Mouse (Mus musculus): ENCODE measurements around the gene Arhgap42. TPM values are rescaled to one million over a fixed set of nuclear protein-coding genes. Genes with fewer than 3 reads are reported as not detected.

Arhgap42 gene
- polyA plus RNA-seq, 1 experiment from 2014 or later, result 13.9 TPM

GRCm38 (mm10) chr9:9207251-9207650 lies 31.6 kb downstream of the Arhgap42 start:
- ATAC-seq (replicated peaks; ENCODE audit: insufficient number of reproducible peaks, insufficient read depth, low FRiP score, low read depth), result no peak
- H3K36me3 ChIP-seq, result no peaks in the 10 kb centered on the region
- H3K4me3 ChIP-seq, result no peak overlapping the region
- no peak overlapping the region for H3K4me2 ChIP-seq
- no peaks in the 10 kb centered on the region for H3K27me3 ChIP-seq
- WGBS, result 68% methylated on average over 4 of the region's 4 CpGs
- no peaks in the 10 kb centered on the region for H3K4me1 ChIP-seq (replicated peaks)
- no peak overlapping the region for H3K27ac ChIP-seq
- H3K9me3 ChIP-seq (replicated peaks), result no peaks in the 10 kb centered on the region
- H3K9ac ChIP-seq, result no peak overlapping the region

- Histone ChIP-seq H3K4me3 (no peak overlapping the region), H3K9ac (no peak overlapping the region), H3K27ac (no peak overlapping the region), H3K27me3 (no peaks in the 10 kb centered on the region), H3K36me3 (no peaks in the 10 kb centered on the region), H3K4me2 (no peak overlapping the region), H3K9me3 (replicated peaks) (no peaks in the 10 kb centered on the region), H3K4me1 (replicated peaks) (no peaks in the 10 kb centered on the region; the same call in 1 of the 2 replicates)
- WGBS, result 46% methylated on average over 8 of the region's 8 CpGs
- no peak for ATAC-seq (replicated peaks; ENCODE audit: insufficient number of reproducible peaks, insufficient read depth, low FRiP score, low read depth)
Measured at GRCm38 (mm10) chr9:9200827-9201388, 38.0 kb downstream of the Arhgap42 start.

- ATAC-seq (replicated peaks; ENCODE audit: insufficient number of reproducible peaks, insufficient read depth, low FRiP score, low read depth), result no peak
- no peaks in the 10 kb centered on the region; the same call in 1 of the 2 replicates for H3K4me1 ChIP-seq (replicated peaks)
- no peaks in the 10 kb centered on the region for H3K27me3 ChIP-seq
- no peaks in the 10 kb centered on the region for H3K36me3 ChIP-seq
- H3K9ac ChIP-seq, result no peak overlapping the region
- H3K4me3 ChIP-seq, result no peak overlapping the region
- H3K27ac ChIP-seq, result no peak overlapping the region
- no peak overlapping the region for H3K4me2 ChIP-seq
- 52% methylated on average over 8 of the region's 8 CpGs for WGBS
- H3K9me3 ChIP-seq (replicated peaks), result no peaks in the 10 kb centered on the region
Measured at GRCm38 (mm10) chr9:9199170-9199841, 39.6 kb downstream of the Arhgap42 start.

GRCm38 (mm10) chr9:9198645-9199044 lies 40.3 kb downstream of the Arhgap42 start:
- no peaks in the 10 kb centered on the region for H3K36me3 ChIP-seq
- no peak overlapping the region for H3K4me3 ChIP-seq
- no peak overlapping the region for H3K9ac ChIP-seq
- H3K9me3 ChIP-seq (replicated peaks), result no peaks in the 10 kb centered on the region
- H3K4me2 ChIP-seq, result no peak overlapping the region
- 41% methylated on average over 3 of the region's 3 CpGs for WGBS
- H3K4me1 ChIP-seq (replicated peaks), result no peaks in the 10 kb centered on the region; the same call in 1 of the 2 replicates
- no peak for ATAC-seq (replicated peaks; ENCODE audit: insufficient number of reproducible peaks, insufficient read depth, low FRiP score, low read depth)
- H3K27ac ChIP-seq, result no peak overlapping the region
- no peaks in the 10 kb centered on the region for H3K27me3 ChIP-seq

- no peak overlapping the region for H3K4me3 ChIP-seq
- ATAC-seq (replicated peaks; ENCODE audit: insufficient number of reproducible peaks, insufficient read depth, low FRiP score, low read depth), result no peak
- no peaks in the 10 kb centered on the region; the same call in 1 of the 2 replicates for H3K4me1 ChIP-seq (replicated peaks)
- H3K27me3 ChIP-seq, result no peaks in the 10 kb centered on the region
- H3K4me2 ChIP-seq, result no peak overlapping the region
- H3K9ac ChIP-seq, result no peak overlapping the region
- no peaks in the 10 kb centered on the region for H3K36me3 ChIP-seq
- H3K27ac ChIP-seq, result no peak overlapping the region
- H3K9me3 ChIP-seq (replicated peaks), result no peaks in the 10 kb centered on the region
Measured at GRCm38 (mm10) chr9:9196046-9196445, 42.9 kb downstream of the Arhgap42 start.

GRCm38 (mm10) chr9:9194496-9194895 lies 44.4 kb downstream of the Arhgap42 start:
- Histone ChIP-seq H3K36me3 (no peaks in the 10 kb centered on the region), H3K9me3 (replicated peaks) (no peaks in the 10 kb centered on the region), H3K27ac (no peak overlapping the region), H3K4me1 (replicated peaks) (no peaks in the 10 kb centered on the region), H3K27me3 (no peaks in the 10 kb centered on the region), H3K4me2 (no peak overlapping the region), H3K9ac (no peak overlapping the region), H3K4me3 (no peak overlapping the region)
- 58% methylated on average over 1 of the region's 1 CpGs for WGBS
- no peak for ATAC-seq (replicated peaks; ENCODE audit: insufficient number of reproducible peaks, insufficient read depth, low FRiP score, low read depth)

- Histone ChIP-seq H3K27ac (no peak overlapping the region), H3K36me3 (no peaks in the 10 kb centered on the region), H3K4me3 (no peak overlapping the region), H3K27me3 (no peaks in the 10 kb centered on the region), H3K4me2 (no peak overlapping the region), H3K9me3 (replicated peaks) (no peaks in the 10 kb centered on the region), H3K9ac (no peak overlapping the region), H3K4me1 (replicated peaks) (no peaks in the 10 kb centered on the region)
- no peak for ATAC-seq (replicated peaks; ENCODE audit: insufficient number of reproducible peaks, insufficient read depth, low FRiP score, low read depth)
- WGBS, result 67% methylated on average over 4 of the region's 4 CpGs
Measured at GRCm38 (mm10) chr9:9192716-9193115, 46.2 kb downstream of the Arhgap42 start.

- ATAC-seq (replicated peaks; ENCODE audit: insufficient number of reproducible peaks, insufficient read depth, low FRiP score, low read depth), result no peak
- Histone ChIP-seq H3K4me1 (replicated peaks) (no peaks in the 10 kb centered on the region), H3K9me3 (replicated peaks) (no peaks in the 10 kb centered on the region), H3K9ac (no peak overlapping the region), H3K4me2 (no peak overlapping the region), H3K27me3 (no peaks in the 10 kb centered on the region), H3K27ac (no peak overlapping the region), H3K36me3 (no peaks in the 10 kb centered on the region), H3K4me3 (no peak overlapping the region)
- 85% methylated on average over 1 of the region's 1 CpGs for whole genome bisulfite sequencing
Measured at GRCm38 (mm10) chr9:9190835-9191234, 48.1 kb downstream of the Arhgap42 start.

- no peaks in the 10 kb centered on the region for H3K9me3 ChIP-seq (replicated peaks)
- no peak overlapping the region for H3K9ac ChIP-seq
- no peak overlapping the region for H3K4me2 ChIP-seq
- WGBS, result 89% methylated on average over 3 of the region's 3 CpGs
- no peaks in the 10 kb centered on the region for H3K36me3 ChIP-seq
- no peak overlapping the region for H3K4me3 ChIP-seq
- no peak overlapping the region for H3K27ac ChIP-seq
- no peaks in the 10 kb centered on the region for H3K27me3 ChIP-seq
- no peak for ATAC-seq (replicated peaks; ENCODE audit: insufficient number of reproducible peaks, insufficient read depth, low FRiP score, low read depth)
- H3K4me1 ChIP-seq (replicated peaks), result no peaks in the 10 kb centered on the region
Measured at GRCm38 (mm10) chr9:9188167-9188566, 50.7 kb downstream of the Arhgap42 start.

- WGBS, result 69% methylated on average over 4 of the region's 4 CpGs
- no peaks in the 10 kb centered on the region for H3K9me3 ChIP-seq (replicated peaks)
- no peaks in the 10 kb centered on the region for H3K36me3 ChIP-seq
- no peak for ATAC-seq (replicated peaks; ENCODE audit: insufficient number of reproducible peaks, insufficient read depth, low FRiP score, low read depth)
- no peak overlapping the region for H3K4me2 ChIP-seq
- H3K4me1 ChIP-seq (replicated peaks), result no peaks in the 10 kb centered on the region
- no peak overlapping the region for H3K27ac ChIP-seq
- H3K4me3 ChIP-seq, result no peak overlapping the region
- no peaks in the 10 kb centered on the region for H3K27me3 ChIP-seq
- no peak overlapping the region for H3K9ac ChIP-seq
Measured at GRCm38 (mm10) chr9:9177745-9178144, 61.2 kb downstream of the Arhgap42 start.

- no peaks in the 10 kb centered on the region for H3K4me1 ChIP-seq (replicated peaks)
- no peak overlapping the region for H3K27ac ChIP-seq
- H3K9me3 ChIP-seq (replicated peaks), result no peaks in the 10 kb centered on the region
- no peak overlapping the region for H3K4me3 ChIP-seq
- no peak overlapping the region for H3K9ac ChIP-seq
- ATAC-seq (replicated peaks; ENCODE audit: insufficient number of reproducible peaks, insufficient read depth, low FRiP score, low read depth), result no peak
- H3K27me3 ChIP-seq, result no peaks in the 10 kb centered on the region
- H3K4me2 ChIP-seq, result no peak overlapping the region
- no peaks in the 10 kb centered on the region for H3K36me3 ChIP-seq
- whole genome bisulfite sequencing, result 66% methylated on average over 2 of the region's 2 CpGs
Measured at GRCm38 (mm10) chr9:9174924-9175323, 64.0 kb downstream of the Arhgap42 start.

- Histone ChIP-seq H3K4me1 (replicated peaks) (no peaks in the 10 kb centered on the region), H3K27me3 (no peaks in the 10 kb centered on the region), H3K4me2 (no peak overlapping the region), H3K9me3 (replicated peaks) (no peaks in the 10 kb centered on the region), H3K4me3 (no peak overlapping the region), H3K36me3 (no peaks in the 10 kb centered on the region), H3K9ac (no peak overlapping the region), H3K27ac (no peak overlapping the region)
- 73% methylated on average over 5 of the region's 5 CpGs for WGBS
- ATAC-seq (replicated peaks; ENCODE audit: insufficient number of reproducible peaks, insufficient read depth, low FRiP score, low read depth), result no peak
Measured at GRCm38 (mm10) chr9:9174206-9174605, 64.7 kb downstream of the Arhgap42 start.

All from heart, embryonic 15.5 days (tissue).